29 mouse cellular contexts compared by ENCODE assay signal in the genomic region with DNA sequence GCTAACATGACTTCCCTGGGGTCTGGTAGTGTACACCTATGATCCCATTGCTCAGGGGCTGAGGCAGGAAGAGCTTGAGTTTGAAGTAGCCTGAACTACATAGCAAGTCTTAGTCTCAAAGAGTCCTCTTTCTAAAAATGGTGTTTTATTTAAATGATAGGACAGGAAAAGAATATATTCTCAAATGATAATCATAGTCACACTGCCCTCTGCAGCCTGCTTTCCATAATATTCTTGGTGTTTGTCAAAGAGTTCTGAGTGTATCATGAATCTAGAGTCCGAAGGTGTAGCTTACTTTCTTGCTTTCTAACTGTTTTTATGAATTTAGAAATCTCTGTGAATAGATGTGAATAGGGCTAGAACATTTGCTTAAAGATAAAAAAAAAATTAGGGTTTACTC. TPM values are rescaled to one million over a fixed set of nuclear protein-coding genes. Genes with fewer than 3 reads are reported as not detected.
DNase-seq lines count a peak whose midpoint lies in the region; ATAC-seq and TF ChIP-seq lines count a peak whose summit lies in the region.
"Had no signal": no experiment of that assay in that cellular context is flagged by ENCODE, and none has a peak within 500 bp of the region (broad histone marks: within the 10 kb centered on the region; RNA-seq: fewer than 3 reads in every experiment).

No protein-coding gene starts in this region.

- ATAC-seq in CD4-positive, CD25-positive, alpha-beta regulatory T cell, adult 4 months, result no peak
- ATAC-seq in hindbrain, postnatal 0 days, result no peak
- ATAC-seq in hindbrain, embryonic 11.5 days (ENCODE audit: low FRiP score), result no peak
- ATAC-seq in lung, postnatal 0 days, result no peak
- ATAC-seq in megakaryocyte, adult 5-6 weeks (ENCODE audit: poor library complexity, severe bottlenecking), result no peak
- ATAC-seq: forebrain, embryonic 15.5 days; liver, embryonic 12.5 days; Patski had no signal

- no peaks in the 10 kb centered on the region for H3K27me3 ChIP-seq in hindbrain, postnatal 0 days (ENCODE audit: insufficient read depth, low read length)
- no peaks in the 10 kb centered on the region for H3K27me3 ChIP-seq in hindbrain, embryonic 11.5 days (ENCODE audit: control insufficient read depth, insufficient read depth, low read length)
- H3K27me3 ChIP-seq in lung, postnatal 0 days (replicated peaks; ENCODE audit: insufficient read depth, low read length), result no peaks in the 10 kb centered on the region
- H3K27me3 ChIP-seq: embryonic facial prominence, embryonic 13.5 days; forebrain, embryonic 15.5 days; heart, embryonic 15.5 days; limb, embryonic 12.5 days; liver, embryonic 12.5 days; neural tube, embryonic 15.5 days; stomach, embryonic 15.5 days had no signal

- H3K27ac ChIP-seq in hindbrain, postnatal 0 days, result no peak overlapping the region
- H3K27ac ChIP-seq in hindbrain, embryonic 11.5 days (ENCODE audit: low read depth, low read length), result no peak overlapping the region
- H3K27ac ChIP-seq in lung, postnatal 0 days (ENCODE audit: low read length), result no peak overlapping the region
- H3K27ac ChIP-seq: embryonic facial prominence, embryonic 13.5 days; forebrain, embryonic 15.5 days; heart, embryonic 15.5 days; hindbrain, embryonic 10.5 days; limb, embryonic 12.5 days; liver, embryonic 12.5 days; neural tube, embryonic 15.5 days; stomach, embryonic 15.5 days had no signal

- 80% methylated on average over 1 of the region's 1 CpGs for WGBS in hindbrain, postnatal 0 days
- 92% methylated on average over 1 of the region's 1 CpGs for WGBS in hindbrain, embryonic 11.5 days
- 78% methylated on average over 1 of the region's 1 CpGs for WGBS in lung, postnatal 0 days

- no peaks in the 10 kb centered on the region for H3K4me1 ChIP-seq in hindbrain, postnatal 0 days (ENCODE audit: insufficient read depth, low read length)
- H3K4me1 ChIP-seq in hindbrain, embryonic 11.5 days (replicated peaks; ENCODE audit: control insufficient read depth, insufficient read depth, low read length), result no peaks in the 10 kb centered on the region
- H3K4me1 ChIP-seq in lung, postnatal 0 days (ENCODE audit: insufficient read depth, low read depth, low read length), result no peaks in the 10 kb centered on the region
- H3K4me1 ChIP-seq: embryonic facial prominence, embryonic 13.5 days; forebrain, embryonic 15.5 days; heart, embryonic 15.5 days; hindbrain, embryonic 10.5 days; limb, embryonic 12.5 days; liver, embryonic 12.5 days; neural tube, embryonic 15.5 days; stomach, embryonic 15.5 days had no signal

- no peaks in the 10 kb centered on the region for H3K36me3 ChIP-seq in hindbrain, postnatal 0 days (ENCODE audit: insufficient read depth, low read length)
- H3K36me3 ChIP-seq in hindbrain, embryonic 11.5 days (ENCODE audit: control insufficient read depth, insufficient read depth, low read length), result no peaks in the 10 kb centered on the region
- H3K36me3 ChIP-seq in lung, postnatal 0 days (ENCODE audit: insufficient read depth, low read length), result no peaks in the 10 kb centered on the region
- H3K36me3 ChIP-seq: embryonic facial prominence, embryonic 13.5 days; forebrain, embryonic 15.5 days; heart, embryonic 15.5 days; hindbrain, embryonic 10.5 days; limb, embryonic 12.5 days; liver, embryonic 12.5 days; neural tube, embryonic 15.5 days; stomach, embryonic 15.5 days had no signal

- peak; percentile 9 for DNase-seq in CD4-positive, CD25-positive, alpha-beta regulatory T cell, adult 2 months (ENCODE audit: low read depth, low spot score)
- peak; percentile 20 for DNase-seq in hindbrain, postnatal 0 days (ENCODE audit: low spot score)
- no peak for DNase-seq in hindbrain, embryonic 11.5 days (ENCODE audit: low spot score)
- no peak for DNase-seq in lung, postnatal 0 days (ENCODE audit: low spot score)
- no peak for DNase-seq in lung, postnatal 14 days
- no peak for DNase-seq in cerebellum, adult 11 months
- DNase-seq: adrenal gland, postnatal 10 days; cerebellum, adult 11-12 months; cerebellum, postnatal 14 days; kidney, adult 8-10 months; kidney, postnatal 36 days; midbrain, embryonic 14.5 days had no signal

- no peak overlapping the region for H3K4me3 ChIP-seq in hindbrain, postnatal 0 days (ENCODE audit: low read length)
- no peak overlapping the region for H3K4me3 ChIP-seq in hindbrain, embryonic 11.5 days (ENCODE audit: low read depth, low read length)
- no peak overlapping the region for H3K4me3 ChIP-seq in lung, postnatal 0 days (ENCODE audit: low read depth, low read length)
- H3K4me3 ChIP-seq: embryonic facial prominence, embryonic 13.5 days; forebrain, embryonic 15.5 days; heart, embryonic 15.5 days; hindbrain, embryonic 10.5 days; limb, embryonic 12.5 days; liver, embryonic 12.5 days; megakaryocyte, embryonic 14.5 days; neural tube, embryonic 15.5 days; stomach, embryonic 15.5 days had no signal

- H3K9me3 ChIP-seq in hindbrain, postnatal 0 days (ENCODE audit: low read length), result no peaks in the 10 kb centered on the region
- H3K9me3 ChIP-seq in hindbrain, embryonic 11.5 days (ENCODE audit: control insufficient read depth, low read length), result no peaks in the 10 kb centered on the region
- H3K9me3 ChIP-seq in lung, postnatal 0 days (ENCODE audit: low read length), result no peaks in the 10 kb centered on the region
- H3K9me3 ChIP-seq: embryonic facial prominence, embryonic 13.5 days; forebrain, embryonic 15.5 days; heart, embryonic 15.5 days; hindbrain, embryonic 10.5 days; limb, embryonic 12.5 days; liver, embryonic 12.5 days; megakaryocyte, embryonic 14.5 days; neural tube, embryonic 15.5 days; stomach, embryonic 15.5 days had no signal

- no peak overlapping the region for H3K4me2 ChIP-seq in hindbrain, postnatal 0 days (ENCODE audit: low read depth, low read length)
- no peak overlapping the region for H3K4me2 ChIP-seq in hindbrain, embryonic 11.5 days (replicated peaks; ENCODE audit: low read depth, low read length)
- H3K4me2 ChIP-seq in lung, postnatal 0 days (replicated peaks; ENCODE audit: low read depth, low read length), result no peak overlapping the region
- H3K4me2 ChIP-seq: embryonic facial prominence, embryonic 13.5 days; forebrain, embryonic 15.5 days; heart, embryonic 15.5 days; limb, embryonic 12.5 days; liver, embryonic 12.5 days; neural tube, embryonic 15.5 days; stomach, embryonic 15.5 days had no signal

- no peak for TF ChIP-seq EP300 in lung, postnatal 0 days (IDR thresholded peaks at IDR 0.05)

- no peak overlapping the region for H3K9ac ChIP-seq in hindbrain, postnatal 0 days (replicated peaks; ENCODE audit: low read length)
- H3K9ac ChIP-seq in hindbrain, embryonic 11.5 days (ENCODE audit: low read depth, low read length), result no peak overlapping the region
- no peak overlapping the region for H3K9ac ChIP-seq in lung, postnatal 0 days (replicated peaks; ENCODE audit: low read depth)
- H3K9ac ChIP-seq: embryonic facial prominence, embryonic 13.5 days; forebrain, embryonic 15.5 days; heart, embryonic 15.5 days; limb, embryonic 12.5 days; liver, embryonic 12.5 days; neural tube, embryonic 15.5 days; stomach, embryonic 15.5 days had no signal

- TF ChIP-seq CTCF in hindbrain, postnatal 0 days (IDR thresholded peaks at IDR 0.05; ENCODE audit: low read depth), result peak; percentile 19
- 0 out of 2 replicates have a peak, but pooled peaks have one; percentile 16 for TF ChIP-seq CTCF in lung, postnatal 0 days (IDR thresholded peaks at IDR 0.05)

RNA-seq across cellular contexts. Expression of gene Abhd12b, which starts 16.0 kb away (rescaled TPM):
- polyA plus RNA-seq in CD4-positive, CD25-positive, alpha-beta regulatory T cell, adult 4 months (2017; shearing (Covaris generic)), result 1 to 10 TPM; 1.1 to 4.1 TPM
- total RNA-seq in hindbrain, postnatal 0 days (2014; rRNA removed), result 0.14 TPM in 1 of 2 replicates, not detected in the other
- not detected in 2 replicates for polyA plus RNA-seq in hindbrain, postnatal 0 days (2015; fragmentation: Nextera tagmentation; extraction: Ambion mirVana)
- not detected in 2 replicates for polyA plus RNA-seq in hindbrain, embryonic 11.5 days (2014; fragmentation: Nextera tagmentation; extraction: Ambion mirVana)
- 0.45 and 0.57 TPM in 2 replicates for polyA plus RNA-seq in lung, postnatal 0 days (2015; fragmentation: Nextera tagmentation; extraction: Ambion mirVana)
- not detected in 2 replicates for total RNA-seq in megakaryocyte, adult 5-6 weeks (2015)
- not detected in 2 replicates for total RNA-seq in megakaryocyte, adult 5-6 weeks (2017)
- total RNA-seq: adrenal gland, postnatal 10 days; gastrocnemius, adult 8-10 months; granulocyte monocyte progenitor cell, adult 5-6 weeks; left cerebral cortex, postnatal 10 days had no signal
- polyA plus RNA-seq: forebrain, embryonic 15.5 days; hindbrain, embryonic 10.5 days; limb, embryonic 12.5 days; liver, embryonic 12.5 days; lung, embryonic 16.5 days; Patski; stomach, embryonic 15.5 days; thymus, postnatal 0 days had no signal

RNA-seq across cellular contexts. Expression of gene Nin, which starts 56.5 kb away (rescaled TPM):
- 10 to 100 TPM; 26.6 to 27.3 TPM for polyA plus RNA-seq in CD4-positive, CD25-positive, alpha-beta regulatory T cell, adult 4 months (2017; shearing (Covaris generic))
- total RNA-seq in hindbrain, postnatal 0 days (2014; rRNA removed), result 18.9 and 24.2 TPM in 2 replicates
- 6.1 and 6.2 TPM in 2 replicates for polyA plus RNA-seq in hindbrain, postnatal 0 days (2015; fragmentation: Nextera tagmentation; extraction: Ambion mirVana)
- 14.9 and 15.4 TPM in 2 replicates for polyA plus RNA-seq in hindbrain, embryonic 11.5 days (2014; fragmentation: Nextera tagmentation; extraction: Ambion mirVana)
- 8.3 and 8.6 TPM in 2 replicates for polyA plus RNA-seq in lung, postnatal 0 days (2015; fragmentation: Nextera tagmentation; extraction: Ambion mirVana)
- 154 and 171 TPM in 2 replicates for total RNA-seq in megakaryocyte, adult 5-6 weeks (2015)
- 227 and 264 TPM in 2 replicates for total RNA-seq in megakaryocyte, adult 5-6 weeks (2017)

Comparison
In these comparisons a context has a peak if more than half of its experiments do, and no peak if none do; other contexts are left out.
1. DNase-seq: peak in CD4-positive, CD25-positive, alpha-beta regulatory T cell, adult 2 months (single experiment) and hindbrain, postnatal 0 days (single experiment); none in hindbrain, embryonic 11.5 days (single experiment), lung, postnatal 0 days (single experiment), lung, postnatal 14 days (single experiment) and cerebellum, adult 11 months (single experiment).